Mouse (Mus musculus): ENCODE data around the gene Fars2.

DNA sequence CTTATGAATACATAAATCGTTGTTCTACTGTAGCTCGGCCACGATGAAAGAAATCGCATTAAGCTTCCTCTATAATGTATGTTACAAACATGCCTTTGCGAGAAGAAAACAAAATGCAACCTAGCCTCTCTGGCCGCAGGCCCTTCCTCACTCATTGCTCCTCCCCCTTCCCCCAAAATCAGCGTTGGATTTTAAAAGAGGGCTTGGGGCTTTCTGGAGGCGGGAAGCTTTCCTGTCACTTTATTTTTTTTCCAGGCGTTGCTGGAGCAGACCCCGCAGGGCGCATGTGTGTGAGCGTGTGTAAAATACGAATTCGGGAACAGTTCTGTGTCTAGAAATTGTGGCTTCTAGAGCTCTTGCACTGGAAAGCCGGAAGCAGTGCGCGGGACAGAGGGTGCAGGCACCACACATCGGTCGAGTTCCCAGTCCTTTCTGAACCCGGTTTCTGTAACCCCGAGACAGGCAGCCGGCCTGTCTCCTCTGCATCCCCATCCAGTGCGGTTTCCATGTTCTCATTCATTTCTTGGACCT, 614.8 kb downstream of the Fars2 start:
- TF ChIP-seq CTCF (IDR thresholded peaks at IDR 0.05; ENCODE audit: insufficient read depth, low read length) = no peak
- TF ChIP-seq POLR2A (IDR thresholded peaks at IDR 0.05; ENCODE audit: borderline replicate concordance, extremely low read depth, low read depth, low read length) = no peak
